Mouse (Mus musculus): ENCODE results near the gene Nmt1. TPM values are rescaled to one million over a fixed set of nuclear protein-coding genes. Genes with fewer than 3 reads are reported as not detected.

Gene Nmt1
- total and polyA plus RNA-seq, 3 experiments, result 84.5 to 205 (median 115) TPM

DNA sequence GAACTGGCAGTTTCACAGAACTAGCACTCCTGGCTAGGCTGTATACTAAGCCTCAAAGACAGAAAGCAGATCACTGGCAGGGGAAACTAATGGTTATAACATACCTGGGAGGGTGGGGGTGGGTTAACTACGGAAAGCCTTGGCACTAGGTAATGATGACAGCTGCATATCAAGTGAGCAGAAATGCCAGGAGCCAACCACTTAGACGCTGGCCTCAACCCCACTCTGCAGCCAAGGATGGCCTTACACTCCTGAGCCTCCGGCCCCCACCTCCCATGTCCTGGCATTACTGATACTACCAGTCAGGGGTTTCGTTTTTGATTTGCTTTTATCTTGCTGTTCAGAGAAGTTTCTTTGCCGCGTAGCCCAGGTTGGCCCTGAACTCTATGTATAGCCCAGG is 67.8 kb downstream of the Nmt1 start:
- no peak for TF ChIP-seq PAX5 (IDR thresholded peaks at IDR 0.05; ENCODE audit: low read length)
- TF ChIP-seq UBTF (IDR thresholded peaks at IDR 0.05; ENCODE audit: low read depth, low read length), result no peak
- TF ChIP-seq USF1 (IDR thresholded peaks at IDR 0.05; ENCODE audit: low read depth, low read length), result no peak
- no peak for TF ChIP-seq JUN (IDR thresholded peaks at IDR 0.05; ENCODE audit: insufficient read depth, low read depth, low read length)
- no peak for TF ChIP-seq NELFE (IDR thresholded peaks at IDR 0.05; ENCODE audit: low read depth, low read length)
- no peak for TF ChIP-seq ZNF384 (IDR thresholded peaks at IDR 0.05; ENCODE audit: low read depth, low read length)
- Histone ChIP-seq H3K9ac (ENCODE audit: insufficient read depth, low read depth) (no peak overlapping the region), H3K9me3 (replicated peaks; ENCODE audit: low read length) (no peaks in the 10 kb centered on the region), H3K27ac (ENCODE audit: insufficient read depth, low read depth) (peak overlapping the region; percentile 99), H3K4me1 (ENCODE audit: control insufficient read depth in 1 of 2, insufficient read depth in 2 of 2) (peaks cover 46 to 68% of the 10 kb centered on the region in 2 experiments), H3K4me2 (ENCODE audit: insufficient read depth, low read depth, poor library complexity, severe bottlenecking) (no peak overlapping the region), H3K36me3 (replicated peaks in 1 of 2; ENCODE audit: control insufficient read depth in 1 of 2, insufficient read depth in 1 of 2, low read length in 1 of 2) (peaks cover 3 to 30% of the 10 kb centered on the region in 2 experiments), H3K79me2 (replicated peaks; ENCODE audit: control insufficient read depth, extremely low read depth, insufficient read depth, poor library complexity, severe bottlenecking) (peaks cover 23% of the 10 kb centered on the region), H3K4me3 (replicated peaks in 1 of 3; ENCODE audit: low read depth in 2 of 3, low read length in 2 of 3, poor library complexity in 1 of 3) (no peak overlapping the region), H3K27me3 (replicated peaks) (no peaks in the 10 kb centered on the region)
- in situ Hi-C loops (cut with MboI; ENCODE audit: low pct_ligation_motif_present, low pct_unique_long_range_greater_than_20kb, low sequenced_read_pairs) (no loop called here), dilution Hi-C loops (cut with MboI; ENCODE audit: extremely low pct_ligation_motif_present, extremely low pct_unique_long_range_greater_than_20kb, low sequenced_read_pairs) (no loop called here)
- no peak for DNase-seq (ENCODE audit: extremely low read depth)

DNA sequence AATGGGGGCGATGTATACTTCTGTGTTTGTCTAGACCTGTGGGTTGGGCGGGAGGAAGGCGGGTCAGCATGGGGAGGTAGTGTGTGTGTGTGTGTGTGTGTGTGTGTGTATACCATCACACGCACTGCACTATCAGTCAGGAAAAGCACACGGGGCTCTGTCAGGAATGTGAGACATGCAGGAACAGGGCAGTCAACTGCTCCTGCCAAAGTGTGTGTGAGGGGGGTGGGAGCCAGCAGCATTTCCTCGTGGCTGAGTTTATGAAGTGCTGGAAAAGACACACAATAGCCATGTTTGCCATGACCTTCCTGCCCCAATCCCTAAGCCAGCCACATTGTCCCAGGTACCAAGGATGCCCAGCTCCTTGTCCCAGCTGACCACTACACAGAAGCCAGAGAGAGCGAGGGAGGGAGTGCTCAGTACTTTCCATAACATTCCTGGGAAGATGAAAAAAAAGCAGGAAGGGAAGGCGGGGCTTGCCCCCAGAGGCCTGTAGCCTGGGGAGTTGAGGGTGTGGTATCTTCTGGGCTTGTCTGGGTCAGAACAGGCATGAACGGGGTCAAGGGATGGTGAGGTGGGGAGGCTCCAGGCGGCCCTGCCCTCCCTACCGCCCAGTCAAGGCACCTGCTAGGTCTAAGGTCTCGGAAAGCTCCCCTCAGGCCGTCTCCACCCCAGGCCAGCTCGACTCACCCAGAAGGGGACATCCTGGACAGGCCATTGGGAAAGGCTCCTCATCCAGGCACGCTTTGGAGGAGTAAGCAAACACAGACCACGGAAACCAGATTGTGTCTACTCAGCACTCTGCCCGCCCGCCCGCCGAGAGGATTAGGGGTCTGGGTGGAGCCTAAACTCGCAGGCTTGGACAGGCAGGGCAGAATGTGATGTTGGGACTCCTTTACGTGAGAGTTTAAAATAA is 69.2 kb downstream of the Nmt1 start:
- in situ Hi-C loops (cut with MboI; ENCODE audit: low pct_ligation_motif_present, low pct_unique_long_range_greater_than_20kb, low sequenced_read_pairs), result no loop called here
- no peak for DNase-seq (ENCODE audit: extremely low read depth)
- Histone ChIP-seq H3K36me3 (replicated peaks in 1 of 2; ENCODE audit: control insufficient read depth in 1 of 2, insufficient read depth in 1 of 2, low read length in 1 of 2) (peaks cover 3 to 30% of the 10 kb centered on the region in 2 experiments), H3K27ac (ENCODE audit: insufficient read depth, low read depth) (0 out of 2 replicates have a peak overlapping the region, but pooled peaks have one; percentile 0), H3K9ac (ENCODE audit: insufficient read depth, low read depth) (no peak overlapping the region), H3K79me2 (replicated peaks; ENCODE audit: control insufficient read depth, extremely low read depth, insufficient read depth, poor library complexity, severe bottlenecking) (peaks cover 28% of the 10 kb centered on the region), H3K4me3 (replicated peaks in 1 of 3; ENCODE audit: low read depth in 2 of 3, low read length in 2 of 3, poor library complexity in 1 of 3) (no peak overlapping the region), H3K27me3 (replicated peaks) (peaks cover 5% of the 10 kb centered on the region), H3K4me2 (ENCODE audit: insufficient read depth, low read depth, poor library complexity, severe bottlenecking) (no peak overlapping the region), H3K4me1 (ENCODE audit: control insufficient read depth in 1 of 2, insufficient read depth in 2 of 2) (peaks cover 46 to 76% of the 10 kb centered on the region in 2 experiments), H3K9me3 (replicated peaks; ENCODE audit: low read length) (no peaks in the 10 kb centered on the region)
- no peak for TF ChIP-seq KAT2A (IDR thresholded peaks at IDR 0.05; ENCODE audit: insufficient replicate concordance, low read length)
- 0 out of 2 replicates have a peak, but pooled peaks have one; percentile 5 for TF ChIP-seq MAFK (IDR thresholded peaks at IDR 0.05; ENCODE audit: insufficient replicate concordance, low read length)
- TF ChIP-seq MAZ (IDR thresholded peaks at IDR 0.05; ENCODE audit: low read depth, low read length), result no peak
- dilution Hi-C loops (cut with MboI; ENCODE audit: extremely low pct_ligation_motif_present, extremely low pct_unique_long_range_greater_than_20kb, low sequenced_read_pairs), result no loop called here

DNA sequence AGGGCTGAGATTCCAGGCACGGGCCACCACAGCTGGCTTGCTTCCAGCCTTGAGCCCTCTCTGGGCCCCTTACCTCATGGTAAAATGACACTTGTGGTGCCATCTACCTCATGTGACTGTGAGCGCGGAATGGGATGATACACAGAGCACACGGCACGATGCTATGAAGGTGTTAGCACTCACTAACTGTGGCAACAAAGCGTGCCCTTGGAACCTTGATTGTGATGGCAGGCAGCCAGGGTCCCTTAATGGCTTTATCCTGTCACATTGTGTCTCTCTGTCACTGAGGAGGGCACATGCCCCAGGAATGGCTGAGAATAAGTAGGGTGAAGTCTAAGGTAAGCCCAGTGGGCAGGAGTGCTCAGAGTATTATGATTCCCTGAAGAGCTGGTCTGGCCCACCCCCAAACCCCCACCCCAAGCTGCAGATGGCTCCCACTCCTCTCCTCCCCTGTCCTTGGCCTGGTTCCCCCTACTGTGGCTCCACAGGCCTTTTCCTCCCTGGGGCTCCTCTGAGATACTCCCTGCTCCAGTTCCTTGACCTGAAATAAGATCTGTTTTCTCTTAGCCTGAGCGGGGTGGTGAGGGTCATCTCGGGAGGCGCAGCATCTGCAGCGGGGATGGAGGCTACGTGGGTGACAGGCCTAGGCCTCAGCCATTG is 70.7 kb downstream of the Nmt1 start:
- peaks cover 33% of the 10 kb centered on the region for H3K79me2 ChIP-seq (replicated peaks; ENCODE audit: control insufficient read depth, extremely low read depth, insufficient read depth, poor library complexity, severe bottlenecking)
- dilution Hi-C loops (cut with MboI; ENCODE audit: extremely low pct_ligation_motif_present, extremely low pct_unique_long_range_greater_than_20kb, low sequenced_read_pairs) (no loop called here), in situ Hi-C loops (cut with MboI; ENCODE audit: low pct_ligation_motif_present, low pct_unique_long_range_greater_than_20kb, low sequenced_read_pairs) (no loop called here)
- peaks cover 43 to 77% of the 10 kb centered on the region in 2 experiments for H3K4me1 ChIP-seq (ENCODE audit: control insufficient read depth in 1 of 2, insufficient read depth in 2 of 2)
- DNase-seq (ENCODE audit: extremely low read depth), result no peak
- H3K9ac ChIP-seq (ENCODE audit: insufficient read depth, low read depth), result no peak overlapping the region
- no peak overlapping the region for H3K4me3 ChIP-seq (replicated peaks in 1 of 3; ENCODE audit: low read depth in 2 of 3, low read length in 2 of 3, poor library complexity in 1 of 3)
- 0 out of 2 replicates have a peak overlapping the region, but pooled peaks have one; percentile 3 for H3K27ac ChIP-seq (ENCODE audit: insufficient read depth, low read depth)
- H3K36me3 ChIP-seq (replicated peaks in 1 of 2; ENCODE audit: control insufficient read depth in 1 of 2, insufficient read depth in 1 of 2, low read length in 1 of 2), result peaks cover 3 to 30% of the 10 kb centered on the region in 2 experiments
- H3K27me3 ChIP-seq (replicated peaks), result peaks cover 6% of the 10 kb centered on the region
- no peak for TF ChIP-seq RAD21 (IDR thresholded peaks at IDR 0.05; ENCODE audit: low read depth, low read length)
- TF ChIP-seq SMC3 (IDR thresholded peaks at IDR 0.05; ENCODE audit: low read depth, low read length), result no peak
- no peak for TF ChIP-seq MEF2A (IDR thresholded peaks at IDR 0.05; ENCODE audit: borderline replicate concordance, low read depth, low read length)
- TF ChIP-seq KAT2A (IDR thresholded peaks at IDR 0.05; ENCODE audit: insufficient replicate concordance, low read length), result no peak
- no peak for TF ChIP-seq ZMIZ1 (IDR thresholded peaks at IDR 0.05; ENCODE audit: low read depth, low read length)
- no peak for TF ChIP-seq ZKSCAN1 (IDR thresholded peaks at IDR 0.05; ENCODE audit: borderline replicate concordance, low read depth, low read length)
- TF ChIP-seq EP300 (IDR thresholded peaks at IDR 0.05; ENCODE audit: low read length), result no peak
- TF ChIP-seq BHLHE40 (IDR thresholded peaks at IDR 0.05; ENCODE audit: low read depth, low read length), result no peak
- TF ChIP-seq GABPA (IDR thresholded peaks at IDR 0.05; ENCODE audit: insufficient replicate concordance, low read depth, low read length), result no peak
- TF ChIP-seq USF2 (conservative IDR thresholded peaks at IDR 0.05; ENCODE audit: low read depth, low read length), result no peak
- no peak for TF ChIP-seq RCOR1 (conservative IDR thresholded peaks at IDR 0.05; ENCODE audit: low read depth, low read length)
- TF ChIP-seq E2F4 (IDR thresholded peaks at IDR 0.05; ENCODE audit: insufficient replicate concordance, low read depth, low read length), result no peak
- H3K4me2 ChIP-seq (ENCODE audit: insufficient read depth, low read depth, poor library complexity, severe bottlenecking), result no peak overlapping the region
- no peaks in the 10 kb centered on the region for H3K9me3 ChIP-seq (replicated peaks; ENCODE audit: low read length)
